Mouse (Mus musculus) neural tube, embryonic 14.5 days (tissue): ENCODE measurements at regions not wholly inside any gene's neighbourhood (a gene's known extent, or its start where the extent isn't known, plus 50 kb on each side); places are given as distances from the start of the nearest gene placed in this dataset.

Experiments used
- ATAC-seq: fragments of 200-750 bp; cut with Nextera tagmentation; 2 replicates; pipeline ENCODE4 v1.8.0; 2017; ENCODE audit warnings: low read depth, mild to moderate bottlenecking, moderate TSS enrichment, moderate library complexity
- H3K27ac ChIP-seq: fragments of 300-500 bp; sonication (generic); 2 replicates; pipeline ENCODE4 v1.5.1; 2014; ENCODE audit warnings: low read depth, mild to moderate bottlenecking, control low read depth, low read length, moderate library complexity, mixed read lengths
- H3K27me3 ChIP-seq: fragments of 300-500 bp; sonication (generic); 2 replicates; pipeline ENCODE4 v1.6.1; 2014; ENCODE audit warnings: low read length; ENCODE audit not compliant: control insufficient read depth, insufficient read depth
- H3K36me3 ChIP-seq: fragments of 300-500 bp; sonication (generic); 2 replicates; pipeline ENCODE4 v1.6.1; 2014; ENCODE audit warnings: low read length, mixed read lengths; ENCODE audit not compliant: control insufficient read depth, insufficient read depth
- H3K4me1 ChIP-seq: fragments of 300-500 bp; sonication (generic); 2 replicates; pipeline ENCODE4 v1.6.1; 2014; ENCODE audit warnings: low read length; ENCODE audit not compliant: control insufficient read depth, insufficient read depth
- H3K4me2 ChIP-seq: fragments of 300-500 bp; sonication (generic); 2 replicates; pipeline ENCODE4 v1.6.1; 2014; ENCODE audit warnings: mild to moderate bottlenecking, low read depth, low read length, control low read depth
- H3K4me3 ChIP-seq: fragments of 300-500 bp; sonication (generic); 2 replicates; pipeline ENCODE4 v1.5.1; 2014; ENCODE audit warnings: low read depth, low read length, control low read depth, mixed read lengths
- H3K9ac ChIP-seq: fragments of 300-500 bp; sonication (generic); replicated peaks from 2 replicates; pipeline ENCODE4 v1.6.1; 2014; ENCODE audit warnings: low read depth, mild to moderate bottlenecking, control low read depth, low read length, mixed read lengths
- H3K9me3 ChIP-seq: fragments of 300-500 bp; sonication (generic); 2 replicates; pipeline ENCODE4 v1.6.1; 2016; ENCODE audit warnings: low read length; ENCODE audit not compliant: control insufficient read depth
- WGBS: fragments of 180-500 bp; shearing (Covaris S2); extraction: QIAGEN DNeasy Blood & Tissue Kit; methylation state at CpG from one replicate; pipeline ENCODE4 v1.1.7; 2014; 5-methylcytosine and 5-hydroxymethylcytosine counted together

- Histone ChIP-seq H3K27me3 (no peaks in the 10 kb centered on the region), H3K4me1 (no peaks in the 10 kb centered on the region), H3K4me2 (no peak overlapping the region), H3K9ac (no peak overlapping the region), H3K9me3 (no peaks in the 10 kb centered on the region), H3K36me3 (no peaks in the 10 kb centered on the region), H3K27ac (no peak overlapping the region), H3K4me3 (no peak overlapping the region)
- ATAC-seq, result no peak
- WGBS, result 82% methylated on average over 2 of the region's 2 CpGs
These were observed 272.2 kb downstream of the Kcnrg start for GRCm38 (mm10) chr14:61879416-61879815.

GRCm38 (mm10) chr14:61880514-61881259 lies 273.4 kb downstream of the Kcnrg start:
- Histone ChIP-seq H3K9ac (no peak overlapping the region), H3K36me3 (no peaks in the 10 kb centered on the region), H3K27ac (no peak overlapping the region), H3K27me3 (no peaks in the 10 kb centered on the region), H3K4me2 (no peak overlapping the region), H3K4me3 (no peak overlapping the region), H3K4me1 (no peaks in the 10 kb centered on the region), H3K9me3 (no peaks in the 10 kb centered on the region)
- WGBS, result 68% methylated on average over 9 of the region's 9 CpGs
- ATAC-seq, result no peak

GRCm38 (mm10) chr14:61885241-61886015 lies 278.2 kb downstream of the Kcnrg start:
- no peak overlapping the region for H3K4me3 ChIP-seq
- H3K4me2 ChIP-seq, result no peak overlapping the region
- ATAC-seq, result no peak
- H3K27ac ChIP-seq, result no peak overlapping the region
- H3K9me3 ChIP-seq, result no peaks in the 10 kb centered on the region
- H3K27me3 ChIP-seq, result no peaks in the 10 kb centered on the region
- H3K9ac ChIP-seq, result no peak overlapping the region
- H3K36me3 ChIP-seq, result no peaks in the 10 kb centered on the region
- 88% methylated on average over 6 of the region's 6 CpGs for WGBS
- H3K4me1 ChIP-seq, result no peaks in the 10 kb centered on the region

- H3K4me1 ChIP-seq, result no peaks in the 10 kb centered on the region
- WGBS, result 90% methylated on average over 8 of the region's 8 CpGs
- H3K4me2 ChIP-seq, result no peak overlapping the region
- H3K9me3 ChIP-seq, result no peaks in the 10 kb centered on the region
- no peak overlapping the region for H3K9ac ChIP-seq
- H3K27me3 ChIP-seq, result no peaks in the 10 kb centered on the region
- no peak overlapping the region for H3K27ac ChIP-seq
- no peaks in the 10 kb centered on the region for H3K36me3 ChIP-seq
- no peak overlapping the region for H3K4me3 ChIP-seq
- ATAC-seq, result no peak
These were observed 282.4 kb downstream of the Kcnrg start for GRCm38 (mm10) chr14:61889626-61890025.

- no peaks in the 10 kb centered on the region for H3K27me3 ChIP-seq
- no peaks in the 10 kb centered on the region for H3K36me3 ChIP-seq
- H3K4me1 ChIP-seq, result no peaks in the 10 kb centered on the region
- no peak overlapping the region for H3K4me2 ChIP-seq
- WGBS, result 87% methylated on average over 3 of the region's 3 CpGs
- H3K9me3 ChIP-seq, result no peaks in the 10 kb centered on the region
- no peak for ATAC-seq
- H3K9ac ChIP-seq, result no peak overlapping the region
- no peak overlapping the region for H3K4me3 ChIP-seq
- H3K27ac ChIP-seq, result no peak overlapping the region
These were observed 286.5 kb downstream of the Kcnrg start for GRCm38 (mm10) chr14:61893786-61894185.

- H3K4me1 ChIP-seq, result no peaks in the 10 kb centered on the region
- no peak overlapping the region for H3K27ac ChIP-seq
- no peak overlapping the region for H3K4me2 ChIP-seq
- 89% methylated on average over 5 of the region's 5 CpGs for WGBS
- ATAC-seq, result no peak
- no peak overlapping the region for H3K4me3 ChIP-seq
- H3K36me3 ChIP-seq, result no peaks in the 10 kb centered on the region
- no peaks in the 10 kb centered on the region for H3K9me3 ChIP-seq
- H3K9ac ChIP-seq, result no peak overlapping the region
- H3K27me3 ChIP-seq, result no peaks in the 10 kb centered on the region
These were observed 289.6 kb downstream of the Kcnrg start for GRCm38 (mm10) chr14:61896879-61897278.

GRCm38 (mm10) chr14:61898664-61899063 lies 291.4 kb downstream of the Kcnrg start:
- ATAC-seq, result no peak
- H3K4me3 ChIP-seq, result no peak overlapping the region
- H3K4me2 ChIP-seq, result no peak overlapping the region
- no peak overlapping the region for H3K9ac ChIP-seq
- H3K4me1 ChIP-seq, result no peaks in the 10 kb centered on the region
- H3K9me3 ChIP-seq, result no peaks in the 10 kb centered on the region
- H3K27me3 ChIP-seq, result no peaks in the 10 kb centered on the region
- no peak overlapping the region for H3K27ac ChIP-seq
- WGBS, result 89% methylated on average over 10 of the region's 10 CpGs
- H3K36me3 ChIP-seq, result no peaks in the 10 kb centered on the region

GRCm38 (mm10) chr14:61904426-61905124 lies 297.3 kb downstream of the Kcnrg start:
- Histone ChIP-seq H3K36me3 (no peaks in the 10 kb centered on the region), H3K27me3 (no peaks in the 10 kb centered on the region), H3K4me3 (no peak overlapping the region), H3K27ac (no peak overlapping the region), H3K9me3 (no peaks in the 10 kb centered on the region), H3K9ac (no peak overlapping the region), H3K4me2 (no peak overlapping the region), H3K4me1 (no peaks in the 10 kb centered on the region)
- whole genome bisulfite sequencing, result 78% methylated on average over 4 of the region's 4 CpGs
- ATAC-seq, result no peak

- Histone ChIP-seq H3K27ac (no peak overlapping the region), H3K9me3 (no peaks in the 10 kb centered on the region), H3K4me2 (no peak overlapping the region), H3K4me3 (no peak overlapping the region), H3K27me3 (no peaks in the 10 kb centered on the region), H3K9ac (no peak overlapping the region), H3K36me3 (no peaks in the 10 kb centered on the region), H3K4me1 (no peaks in the 10 kb centered on the region)
- no peak for ATAC-seq
These were observed 310.9 kb downstream of the Kcnrg start for GRCm38 (mm10) chr14:61918113-61918512.
